Mouse (Mus musculus): ENCODE measurements around the gene Tubb3. TPM values are rescaled to one million over a fixed set of nuclear protein-coding genes. Genes with fewer than 3 reads are reported as not detected.

Tubb3 gene
- 1.4 and 1.9 TPM in 2 replicates for polyA plus RNA-seq (2015; fragmentation: Nextera tagmentation; extraction: Ambion mirVana)

DNA sequence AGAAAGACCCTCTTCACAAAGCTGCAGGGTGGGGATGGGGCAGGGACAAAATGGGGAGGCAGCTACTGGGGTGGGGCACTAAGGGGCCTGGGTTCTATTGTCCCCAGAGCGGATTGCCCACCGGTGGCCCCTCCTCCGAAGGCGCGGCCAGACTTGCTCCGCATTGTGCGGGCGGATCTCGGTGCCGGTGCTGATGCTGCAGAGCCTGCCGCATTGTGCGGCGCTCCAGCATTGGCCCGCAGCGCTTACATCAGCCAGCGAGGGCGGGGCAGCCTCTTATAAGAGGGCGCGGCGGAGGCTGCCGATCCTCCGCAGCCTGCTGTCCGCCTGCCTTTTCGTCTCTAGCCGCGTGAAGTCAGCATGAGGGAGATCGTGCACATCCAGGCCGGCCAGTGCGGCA is at the start of gene Tubb3:
TSS of gene Tubb3 (plus strand) at position 179 of the 400 bp plus-strand sequence.
- no peaks in the 10 kb centered on the region for H3K36me3 ChIP-seq
- peak within 1 kb of the TSS; percentile 23 for H3K4me3 ChIP-seq (replicated peaks)
- no peak within 1 kb of the TSS for H3K27ac ChIP-seq
- H3K9me3 ChIP-seq (replicated peaks), result no peaks in the 10 kb centered on the region
- H3K4me2 ChIP-seq, result peak within 1 kb of the TSS; percentile 60
- DNase-seq, result peak; percentile 60
- ATAC-seq (ENCODE audit: low read depth), result peak; percentile 69
- no peak within 1 kb of the TSS for H3K9ac ChIP-seq
- peaks cover 81% of the 10 kb centered on the region for H3K4me1 ChIP-seq (replicated peaks)
- WGBS (ENCODE audit: insufficient replicate concordance), result 0% methylated on average over 29 of the region's 29 CpGs
- peaks cover 69% of the 10 kb centered on the region for H3K27me3 ChIP-seq

GRCm38 (mm10) chr8:123373403-123374238 is 37.6 kb upstream of the Tubb3 start, which contains the start of gene Tcf25:
TSS of gene Tcf25 (plus strand) at chr8:123373753.
- ATAC-seq (ENCODE audit: low read depth) (peak; percentile 87), DNase-seq (peak; percentile 88)
- Histone ChIP-seq H3K4me3 (replicated peaks) (peak within 1 kb of the TSS; percentile 87), H3K27me3 (no peaks in the 10 kb centered on the region), H3K4me2 (peak within 1 kb of the TSS; percentile 92), H3K9me3 (replicated peaks) (no peaks in the 10 kb centered on the region), H3K4me1 (replicated peaks) (peaks cover 37% of the 10 kb centered on the region), H3K9ac (peak within 1 kb of the TSS; percentile 91), H3K27ac (peak within 1 kb of the TSS; percentile 93), H3K36me3 (peaks cover 17% of the 10 kb centered on the region)
- under 1% methylated on average over 75 of the region's 75 CpGs for WGBS (ENCODE audit: insufficient replicate concordance)

DNA sequence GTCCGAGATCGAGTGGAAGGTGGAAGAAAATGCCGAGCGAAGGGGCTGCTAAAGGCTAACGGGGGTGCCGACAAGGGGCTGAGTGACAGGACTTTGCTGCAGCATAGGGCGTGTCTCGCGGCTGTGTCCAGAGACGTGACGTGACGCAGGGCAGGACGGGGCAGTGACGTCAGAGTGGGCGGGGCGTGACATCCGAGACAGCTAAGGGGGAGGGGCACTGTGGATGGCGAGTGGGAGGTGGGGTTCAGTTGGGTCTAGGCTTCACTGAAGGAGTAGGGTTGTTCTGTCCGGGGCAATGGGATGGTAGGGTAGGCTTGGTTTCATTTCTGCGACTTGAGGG is 37.0 kb upstream of the Tubb3 start:
- WGBS (ENCODE audit: insufficient replicate concordance), result under 1% methylated on average over 20 of the region's 20 CpGs

DNA sequence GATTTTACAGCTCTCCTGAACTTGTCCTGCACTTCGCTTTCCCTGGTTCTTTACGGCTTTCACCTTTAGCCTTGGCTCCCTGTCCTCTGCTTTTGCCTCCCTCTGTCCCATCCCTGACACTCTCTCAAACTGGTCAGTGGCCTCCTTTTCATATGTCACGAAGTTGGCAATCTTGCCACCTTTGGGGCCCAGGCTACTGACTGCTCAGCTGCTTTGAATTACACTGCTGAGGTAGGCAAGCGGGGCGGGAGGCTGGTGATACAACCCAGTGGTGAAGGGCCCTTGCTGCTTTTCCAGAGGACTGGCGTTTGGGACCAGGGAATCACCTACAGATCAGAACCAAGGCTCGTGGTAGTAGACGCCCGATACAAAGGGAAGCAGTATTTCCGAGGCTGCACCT is 35.5 kb upstream of the Tubb3 start:
- Histone ChIP-seq H3K27me3 (no peaks in the 10 kb centered on the region), H3K36me3 (peaks cover 24% of the 10 kb centered on the region), H3K4me3 (replicated peaks) (no peak overlapping the region), H3K9me3 (replicated peaks) (no peaks in the 10 kb centered on the region), H3K27ac (no peak overlapping the region), H3K4me2 (no peak overlapping the region), H3K4me1 (replicated peaks) (peaks cover 33% of the 10 kb centered on the region), H3K9ac (0 out of 2 replicates have a peak overlapping the region, but pooled peaks have one; percentile 91)
- WGBS (ENCODE audit: insufficient replicate concordance), result 85% methylated on average over 10 of the region's 10 CpGs
- ATAC-seq (ENCODE audit: low read depth) (no peak), DNase-seq (no peak)

More for the DNA sequence above, 37.0 kb upstream of the Tubb3 start:
- no peaks in the 10 kb centered on the region for H3K27me3 ChIP-seq
- peak overlapping the region; percentile 92 for H3K4me2 ChIP-seq
- no peaks in the 10 kb centered on the region for H3K9me3 ChIP-seq (replicated peaks)
- ATAC-seq (ENCODE audit: low read depth) (peak; percentile 74), DNase-seq (peak; percentile 91)
- H3K4me3 ChIP-seq (replicated peaks), result peak overlapping the region; percentile 87
- H3K4me1 ChIP-seq (replicated peaks), result peaks cover 37% of the 10 kb centered on the region
- peak overlapping the region; percentile 93 for H3K27ac ChIP-seq
- H3K36me3 ChIP-seq, result peaks cover 17% of the 10 kb centered on the region
- H3K9ac ChIP-seq, result peak overlapping the region; percentile 91

DNA sequence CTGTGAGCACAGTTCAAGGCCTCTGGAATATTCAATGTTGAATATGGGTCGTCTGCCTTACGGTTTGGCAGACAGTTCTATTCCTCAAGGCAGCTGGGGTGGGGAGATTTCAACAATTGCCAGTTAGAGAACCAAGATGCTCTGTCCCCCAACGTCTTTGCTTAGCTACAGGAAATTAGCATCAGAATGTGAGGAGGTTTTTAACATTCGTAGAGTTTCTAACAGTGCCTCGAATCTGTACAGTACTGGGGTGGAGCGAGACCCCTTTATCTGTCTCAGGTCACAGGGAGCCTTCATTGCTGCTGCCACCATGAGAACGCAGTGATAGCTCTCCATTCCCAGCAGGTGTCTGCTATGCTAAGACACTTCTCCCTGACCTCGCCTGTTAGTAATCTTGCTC is 35.1 kb upstream of the Tubb3 start:
- WGBS (ENCODE audit: insufficient replicate concordance), result 70% methylated on average over 8 of the region's 8 CpGs
- Histone ChIP-seq H3K36me3 (peaks cover 28% of the 10 kb centered on the region), H3K9me3 (replicated peaks) (no peaks in the 10 kb centered on the region), H3K27me3 (no peaks in the 10 kb centered on the region), H3K9ac (no peak overlapping the region), H3K27ac (no peak overlapping the region), H3K4me1 (replicated peaks) (peaks cover 33% of the 10 kb centered on the region), H3K4me3 (replicated peaks) (no peak overlapping the region), H3K4me2 (no peak overlapping the region)
- ATAC-seq (ENCODE audit: low read depth) (no peak), DNase-seq (no peak)

- Histone ChIP-seq H3K4me2 (no peak overlapping the region), H3K36me3 (peaks cover 71% of the 10 kb centered on the region), H3K4me3 (replicated peaks) (no peak overlapping the region), H3K27ac (no peak overlapping the region), H3K4me1 (replicated peaks) (no peaks in the 10 kb centered on the region), H3K27me3 (no peaks in the 10 kb centered on the region), H3K9me3 (replicated peaks) (no peaks in the 10 kb centered on the region), H3K9ac (no peak overlapping the region)
- DNase-seq (no peak), ATAC-seq (ENCODE audit: low read depth) (no peak)
- 82% methylated on average over 4 of the region's 4 CpGs for WGBS (ENCODE audit: insufficient replicate concordance)
Observed at GRCm38 (mm10) chr8:123381711-123382110, 29.5 kb upstream of the Tubb3 start.

GRCm38 (mm10) chr8:123382516-123382915 is 28.7 kb upstream of the Tubb3 start:
- Histone ChIP-seq H3K27me3 (no peaks in the 10 kb centered on the region), H3K36me3 (peaks cover 79% of the 10 kb centered on the region), H3K4me1 (replicated peaks) (no peaks in the 10 kb centered on the region), H3K9ac (no peak overlapping the region), H3K4me3 (replicated peaks) (no peak overlapping the region), H3K4me2 (no peak overlapping the region), H3K27ac (no peak overlapping the region), H3K9me3 (replicated peaks) (no peaks in the 10 kb centered on the region)
- 85% methylated on average over 8 of the region's 8 CpGs for WGBS (ENCODE audit: insufficient replicate concordance)
- ATAC-seq (ENCODE audit: low read depth) (no peak), DNase-seq (no peak)

DNA sequence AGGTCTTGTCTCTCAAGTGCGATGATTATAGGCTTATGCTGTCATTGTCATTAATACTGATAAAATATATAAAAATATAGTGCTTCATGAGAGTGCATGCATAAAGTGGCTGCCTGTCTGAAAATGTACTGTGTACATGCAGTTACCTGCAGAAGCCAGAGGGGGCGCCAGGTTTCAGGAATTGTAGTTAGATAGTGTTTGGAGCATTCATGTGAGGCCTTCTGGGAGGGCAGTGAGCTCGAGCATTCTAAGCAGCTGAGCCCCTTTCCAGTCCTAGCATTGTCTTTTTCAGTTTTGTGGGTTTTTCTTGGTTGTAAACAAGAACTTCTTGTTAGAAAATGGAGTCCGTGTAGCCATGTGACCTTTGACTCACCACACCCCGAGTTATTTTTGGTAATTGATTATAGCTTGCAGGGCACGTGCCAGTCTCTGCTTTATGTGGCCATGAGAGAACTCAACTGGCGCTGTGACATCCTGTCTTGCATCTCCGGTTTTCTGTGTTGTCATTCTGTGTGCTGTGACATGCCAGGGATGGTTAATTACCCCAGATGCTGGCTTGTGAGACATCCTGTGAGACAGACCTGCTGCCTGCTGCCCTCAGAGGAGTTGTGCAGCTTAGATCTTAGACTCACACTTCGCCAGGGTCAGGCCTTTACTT is 26.2 kb upstream of the Tubb3 start:
- H3K4me2 ChIP-seq, result no peak overlapping the region
- DNase-seq, result no peak
- 62% methylated on average over 9 of the region's 9 CpGs for WGBS (ENCODE audit: insufficient replicate concordance)
- no peaks in the 10 kb centered on the region for H3K27me3 ChIP-seq
- no peak overlapping the region for H3K4me3 ChIP-seq (replicated peaks)
- peaks cover 94% of the 10 kb centered on the region for H3K36me3 ChIP-seq
- no peak overlapping the region for H3K27ac ChIP-seq
- ATAC-seq (ENCODE audit: low read depth), result no peak
- H3K9me3 ChIP-seq (replicated peaks), result no peaks in the 10 kb centered on the region
- H3K9ac ChIP-seq, result no peak overlapping the region
- H3K4me1 ChIP-seq (replicated peaks), result no peaks in the 10 kb centered on the region

- ATAC-seq (ENCODE audit: low read depth) (no peak), DNase-seq (no peak)
- Histone ChIP-seq H3K4me2 (no peak overlapping the region), H3K4me3 (replicated peaks) (no peak overlapping the region), H3K4me1 (replicated peaks) (no peaks in the 10 kb centered on the region), H3K9me3 (replicated peaks) (no peaks in the 10 kb centered on the region), H3K27me3 (no peaks in the 10 kb centered on the region), H3K9ac (no peak overlapping the region), H3K27ac (no peak overlapping the region), H3K36me3 (peaks cover 99% of the 10 kb centered on the region)
- WGBS (ENCODE audit: insufficient replicate concordance), result 63% methylated on average over 3 of the region's 3 CpGs
Observed at GRCm38 (mm10) chr8:123387041-123387440, 24.2 kb upstream of the Tubb3 start.

GRCm38 (mm10) chr8:123387801-123388200 is 23.4 kb upstream of the Tubb3 start:
- Histone ChIP-seq H3K27me3 (no peaks in the 10 kb centered on the region), H3K36me3 (peaks cover 99% of the 10 kb centered on the region), H3K9ac (no peak overlapping the region), H3K9me3 (replicated peaks) (no peaks in the 10 kb centered on the region), H3K27ac (no peak overlapping the region), H3K4me1 (replicated peaks) (no peaks in the 10 kb centered on the region), H3K4me3 (replicated peaks) (no peak overlapping the region), H3K4me2 (no peak overlapping the region)
- no peak for DNase-seq
- no peak for ATAC-seq (ENCODE audit: low read depth)
- 82% methylated on average over 8 of the region's 8 CpGs for WGBS (ENCODE audit: insufficient replicate concordance)

GRCm38 (mm10) chr8:123389026-123389425 is 22.2 kb upstream of the Tubb3 start:
- Histone ChIP-seq H3K36me3 (peaks cover 99% of the 10 kb centered on the region), H3K27ac (no peak overlapping the region), H3K9me3 (replicated peaks) (no peaks in the 10 kb centered on the region), H3K4me1 (replicated peaks) (no peaks in the 10 kb centered on the region), H3K4me3 (replicated peaks) (no peak overlapping the region), H3K27me3 (no peaks in the 10 kb centered on the region), H3K4me2 (no peak overlapping the region), H3K9ac (no peak overlapping the region)
- no peak for DNase-seq
- 84% methylated on average over 7 of the region's 7 CpGs for WGBS (ENCODE audit: insufficient replicate concordance)
- no peak for ATAC-seq (ENCODE audit: low read depth)

Measured in liver, embryonic 13.5 days (tissue).